Mouse (Mus musculus) ES-CJ7 (cell line): ENCODE results near the gene Zfp28.

ENCODE experiments used
- DNase-seq: peaks from one replicate; pipeline ENCODE4 v3.0.0; 2011; ENCODE audit warnings: low read depth, low spot score

Gene Zfp28

DNA sequence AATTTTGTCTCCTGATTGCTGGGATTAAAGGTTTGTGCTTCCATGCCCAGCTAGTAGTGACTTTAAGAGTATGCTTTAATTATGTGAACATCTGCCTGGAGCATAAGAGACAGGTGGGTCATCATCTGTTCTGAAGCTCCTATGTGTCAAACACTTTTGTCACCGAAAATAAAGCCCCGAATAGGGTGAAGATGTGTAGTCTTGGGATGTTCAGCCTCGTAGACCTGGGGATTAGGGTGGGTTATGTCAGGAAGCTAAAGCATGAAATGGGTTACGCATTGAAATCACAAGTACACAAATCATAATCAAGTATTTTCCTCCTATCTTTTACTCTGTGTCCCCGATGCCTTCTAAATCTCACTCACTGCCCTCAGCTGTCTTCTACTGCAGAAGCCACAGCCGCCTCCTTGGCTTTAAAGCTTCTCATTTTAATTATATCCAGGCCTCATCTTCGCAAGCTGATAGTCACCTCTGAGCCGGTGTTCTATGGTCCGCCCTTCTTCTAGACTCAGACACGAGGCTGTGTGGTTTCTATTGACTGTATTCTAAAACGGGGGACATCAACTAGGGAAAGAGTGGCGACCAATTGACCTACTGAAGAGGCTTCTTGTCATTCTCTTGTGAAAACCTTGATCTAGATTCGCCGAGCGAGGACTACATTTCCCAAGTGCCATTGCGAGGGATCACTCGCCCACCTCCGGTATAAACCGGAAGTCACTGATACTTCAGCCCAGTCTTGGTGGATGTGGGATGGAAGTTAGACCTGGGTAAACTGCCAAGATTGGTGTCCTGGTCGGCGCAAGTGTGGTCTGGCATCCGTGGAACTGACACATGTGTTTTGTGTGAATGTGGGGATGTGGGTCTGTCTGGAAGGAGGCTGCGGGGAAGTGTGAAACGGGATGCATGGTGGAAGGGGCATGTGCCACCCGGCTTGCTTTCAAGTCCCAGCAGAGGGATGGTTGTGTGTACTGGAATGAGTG, 15.2 kb downstream of the Zfp28 start, which contains the start of gene Smim17:
Gene Smim17 (plus strand): TSS at position 720 of the 980 bp plus-strand sequence.
- DNase-seq, result peak; percentile 55

DNA sequence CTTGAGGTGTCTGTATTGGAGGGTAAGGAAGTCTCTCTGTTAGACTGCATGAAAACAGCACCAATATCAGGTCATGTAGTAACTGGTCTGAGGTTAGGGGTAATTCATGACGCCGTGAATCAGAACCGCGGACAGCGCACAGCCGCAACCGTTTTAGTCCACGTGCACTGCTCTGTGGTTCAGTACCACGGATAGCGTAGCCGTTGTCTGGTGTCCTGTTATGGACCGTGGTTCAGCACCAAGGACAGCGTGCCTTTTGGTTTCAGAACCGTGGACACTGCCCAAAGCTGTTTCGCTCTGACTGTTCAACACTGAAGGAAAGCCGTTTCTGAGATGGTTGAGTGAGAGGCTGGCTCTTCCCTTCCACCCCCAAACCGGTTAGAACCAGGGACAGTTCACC, 26.9 kb downstream of the Zfp28 start, which contains the start of gene Gm20715:
Gene Gm20715 (plus strand): TSS at position 235 of the 400 bp plus-strand sequence.
- DNase-seq, result peak; percentile 97

DNA sequence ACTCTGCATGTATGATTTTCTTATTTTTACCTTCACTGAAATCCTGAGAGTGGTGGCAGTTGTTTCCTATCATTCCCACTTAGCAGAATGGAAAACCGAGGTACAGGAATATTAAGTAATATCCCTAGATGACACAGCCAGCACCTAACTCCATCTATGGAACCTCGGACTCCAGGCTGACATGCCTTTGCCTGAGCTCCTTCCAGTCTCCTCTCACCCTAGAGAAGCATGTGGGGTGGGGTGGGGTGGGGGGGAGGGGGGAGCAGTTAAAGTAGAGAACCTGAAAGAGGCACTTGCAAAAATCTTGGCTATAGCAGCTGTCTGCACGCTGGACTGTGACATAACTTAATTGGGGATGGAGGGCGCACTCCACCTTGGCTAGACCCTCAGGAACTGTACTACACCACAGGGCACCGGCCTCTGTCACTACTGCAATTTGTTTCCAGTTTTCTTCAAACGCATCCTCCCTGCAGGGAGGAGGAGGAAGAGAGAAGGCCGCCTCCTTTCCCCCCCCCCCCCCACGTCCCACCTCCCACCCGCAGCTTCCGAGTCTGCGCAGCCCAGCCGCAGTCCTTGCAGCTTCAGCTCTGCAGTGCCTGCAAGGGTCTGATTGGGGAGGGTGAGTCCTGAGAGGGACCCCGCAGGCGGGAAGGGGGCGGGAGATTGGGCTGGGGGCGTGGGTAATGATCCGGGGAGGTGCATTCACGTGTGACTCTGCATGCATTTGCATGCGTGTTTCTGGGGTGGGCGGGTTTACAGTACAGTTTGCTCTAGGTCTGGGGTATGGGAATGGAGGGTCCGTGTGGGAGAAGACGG, 31.7 kb downstream of the Zfp28 start:
- DNase-seq, result peak; percentile 23

DNA sequence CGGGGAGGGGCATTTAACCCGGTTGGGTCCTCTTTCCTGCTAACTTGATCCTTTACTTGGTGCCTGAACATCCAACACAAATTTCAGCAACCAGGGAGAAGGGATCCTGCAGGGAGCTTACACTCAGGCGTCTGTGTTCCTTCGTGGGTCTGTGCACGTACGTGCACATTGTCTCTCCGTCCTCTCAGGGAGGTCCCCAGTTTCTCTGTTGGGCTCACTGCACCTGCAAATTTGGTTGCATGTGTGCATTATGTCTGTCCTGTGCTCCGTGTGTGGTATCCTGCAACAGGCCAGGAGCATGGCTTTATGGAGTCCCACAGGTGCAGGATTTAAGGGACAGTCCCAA, 32.3 kb downstream of the Zfp28 start:
- DNase-seq, result no peak

DNA sequence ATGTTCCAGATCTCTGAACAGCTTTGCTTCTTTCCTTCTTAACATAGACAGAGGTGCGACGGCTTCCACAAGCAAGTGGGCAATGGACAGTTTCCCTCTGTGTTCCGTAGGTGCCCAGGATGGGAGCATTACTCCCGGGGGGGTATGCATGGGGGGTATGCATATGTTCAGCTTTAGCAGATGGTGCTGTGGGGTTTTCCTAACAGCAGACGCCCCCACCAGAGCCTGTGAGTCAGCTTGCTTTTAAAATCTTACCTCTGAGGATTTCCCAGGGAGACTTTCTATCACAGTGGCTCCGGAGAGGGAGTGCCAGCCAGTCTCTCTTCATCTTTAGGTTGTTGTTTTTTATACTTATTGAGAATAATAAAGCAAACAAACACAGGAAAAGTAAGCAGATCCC, 36.8 kb downstream of the Zfp28 start:
- DNase-seq, result no peak

DNA sequence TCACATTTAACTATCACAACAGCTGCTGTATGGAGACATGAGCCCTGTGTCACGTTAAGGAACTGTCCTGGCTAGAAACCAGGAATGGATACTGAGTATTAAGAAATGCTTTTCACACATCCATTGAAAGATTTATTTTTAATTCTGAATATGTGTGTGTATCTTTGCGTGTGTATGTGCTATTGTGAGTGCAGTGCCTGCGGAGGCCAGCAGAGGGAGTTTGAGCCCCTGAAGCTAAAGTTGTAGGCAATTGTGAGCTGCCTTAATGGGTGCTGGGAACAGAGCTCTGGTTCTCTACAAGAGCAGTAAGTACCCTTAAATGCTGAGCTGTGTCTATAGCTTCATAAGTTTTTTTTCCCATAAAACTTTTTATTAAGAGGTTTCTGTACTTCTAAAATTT, 46.3 kb downstream of the Zfp28 start:
- DNase-seq, result peak; percentile 31

DNA sequence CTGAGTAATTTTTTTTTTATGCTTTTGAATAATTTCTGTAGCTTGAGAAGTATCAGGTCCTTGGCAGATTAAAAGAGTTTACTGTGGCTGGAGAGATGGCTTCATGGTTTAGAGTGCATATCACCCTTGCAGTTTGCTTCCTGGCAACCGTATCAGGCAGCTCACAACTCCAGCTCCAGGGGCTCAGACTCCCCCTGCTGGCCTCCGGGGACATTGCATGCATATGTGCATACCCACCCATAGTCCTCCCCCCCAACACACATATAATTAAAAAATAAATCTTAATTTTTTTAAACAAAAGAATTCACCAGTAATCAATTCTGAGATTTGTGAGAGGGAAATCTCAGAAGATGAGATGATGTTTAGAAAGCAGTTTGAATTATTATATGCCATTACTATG, 47.2 kb downstream of the Zfp28 start:
- peak; percentile 47 for DNase-seq

DNA sequence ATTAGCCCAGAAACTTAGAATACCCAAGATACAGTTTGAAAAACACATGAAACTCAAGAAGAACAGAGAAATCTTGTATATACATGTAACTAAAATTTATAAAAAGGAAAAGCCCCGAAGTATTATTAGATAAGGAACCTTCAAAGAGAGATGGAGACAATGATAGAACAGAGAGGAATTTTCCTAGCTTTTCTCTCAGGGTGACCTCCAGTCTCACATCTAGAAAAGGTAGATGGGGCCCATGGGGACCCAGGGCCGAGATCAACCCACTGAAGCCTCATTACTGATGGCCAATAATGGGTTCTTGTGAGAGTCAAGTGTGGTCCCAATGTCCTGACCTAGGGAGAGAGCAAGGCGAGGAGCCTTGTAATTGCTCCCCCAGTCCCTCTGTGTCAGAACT, 55.3 kb downstream of the Zfp28 start, which contains the start of gene Olfr1344:
Gene Olfr1344 (plus strand): TSS at position 301 of the 400 bp plus-strand sequence.
- no peak for DNase-seq

DNA sequence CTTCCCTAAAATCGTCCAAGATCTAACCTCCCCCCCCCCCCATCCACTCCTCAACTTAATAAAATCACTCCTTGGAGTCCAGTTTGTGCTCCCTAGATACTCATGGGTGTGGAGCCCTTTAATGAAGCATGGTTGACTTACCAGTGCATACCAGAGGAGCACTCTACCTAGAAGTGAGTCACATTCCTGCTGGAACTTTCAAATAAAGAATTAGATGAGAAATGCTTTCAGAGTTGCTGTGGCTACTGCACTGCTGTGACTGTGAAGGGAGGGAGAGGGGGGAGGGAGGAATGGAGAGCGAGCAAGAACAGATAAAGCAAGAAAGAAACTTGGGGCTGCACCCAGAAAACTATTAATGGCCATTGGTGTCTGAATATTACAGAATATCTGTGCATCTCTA, 58.1 kb downstream of the Zfp28 start:
- DNase-seq, result no peak
